Comparison of ENCODE assay signal across 8 mouse cellular contexts in the genomic region with DNA sequence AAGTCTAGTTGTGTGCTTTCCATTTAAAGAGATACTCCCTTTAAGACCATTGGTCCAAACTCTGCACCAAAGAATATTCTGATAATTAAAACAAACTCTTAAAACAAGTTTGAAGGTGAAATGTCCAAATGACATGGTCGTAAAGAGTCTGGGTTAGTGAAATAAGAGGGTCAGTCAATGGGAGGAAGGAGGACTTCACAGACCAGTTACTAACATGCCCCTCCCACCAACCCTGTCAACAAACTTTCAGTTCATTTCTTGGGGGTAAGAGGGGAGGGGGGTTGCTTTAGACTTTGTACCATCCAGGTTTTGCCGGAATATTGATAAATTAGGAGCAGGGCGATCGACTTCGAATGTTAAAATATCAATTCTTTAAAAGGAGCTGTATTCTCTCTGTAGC. TPM values are rescaled to one million over a fixed set of nuclear protein-coding genes. Genes with fewer than 3 reads are reported as not detected.
A peak's percentile ranks its signal among the peaks of the same experiment; 100 is the strongest.
DNase-seq lines count a peak whose midpoint lies in the region; ATAC-seq lines count a peak whose summit lies in the region.

No protein-coding gene starts in this region.

- H3K9me3 ChIP-seq in kidney, embryonic 14.5 days (ENCODE audit: control insufficient read depth, low read length): no peaks in the 10 kb centered on the region
- no peaks in the 10 kb centered on the region for H3K9me3 ChIP-seq in hindbrain, embryonic 10.5 days
- no peaks in the 10 kb centered on the region for H3K9me3 ChIP-seq in midbrain, embryonic 11.5 days (ENCODE audit: control insufficient read depth, low read length)

- H3K4me3 ChIP-seq in kidney, embryonic 14.5 days (ENCODE audit: low read length): peak overlapping the region; percentile 46
- peak overlapping the region; percentile 62 for H3K4me3 ChIP-seq in hindbrain, embryonic 10.5 days
- H3K4me3 ChIP-seq in midbrain, embryonic 11.5 days (ENCODE audit: low read depth, low read length): peak overlapping the region; percentile 35

- H3K4me1 ChIP-seq in kidney, embryonic 14.5 days (ENCODE audit: control insufficient read depth, insufficient read depth, low read length): no peaks in the 10 kb centered on the region
- H3K4me1 ChIP-seq in hindbrain, embryonic 10.5 days (replicated peaks): peaks cover 35% of the 10 kb centered on the region
- peaks cover 7% of the 10 kb centered on the region for H3K4me1 ChIP-seq in midbrain, embryonic 11.5 days (ENCODE audit: control insufficient read depth, insufficient read depth, low read length)

- H3K36me3 ChIP-seq in kidney, embryonic 14.5 days (ENCODE audit: control insufficient read depth, insufficient read depth, low read length): no peaks in the 10 kb centered on the region
- H3K36me3 ChIP-seq in hindbrain, embryonic 10.5 days: no peaks in the 10 kb centered on the region
- H3K36me3 ChIP-seq in midbrain, embryonic 11.5 days (ENCODE audit: control insufficient read depth, insufficient read depth, low read length): no peaks in the 10 kb centered on the region

- peaks cover 2% of the 10 kb centered on the region; the same call in 1 of the 2 replicates for H3K27me3 ChIP-seq in kidney, embryonic 14.5 days (ENCODE audit: control insufficient read depth, insufficient read depth, low read length)
- H3K27me3 ChIP-seq in hindbrain, embryonic 10.5 days (ENCODE audit: insufficient read depth, poor library complexity, severe bottlenecking): peaks cover 29% of the 10 kb centered on the region
- H3K27me3 ChIP-seq in midbrain, embryonic 11.5 days (ENCODE audit: control insufficient read depth, insufficient read depth, low read length): peaks cover 19% of the 10 kb centered on the region

- DNase-seq in kidney, adult 11 months: no peak
- DNase-seq in NIH3T3 (ENCODE audit: low read depth): peak; percentile 32
- DNase-seq in hindbrain, embryonic 10.5 days (ENCODE audit: low spot score): no peak
- DNase-seq in midbrain, embryonic 11.5 days (ENCODE audit: low spot score, missing footprints): no peak
- no peak for DNase-seq in natural killer cell, adult 2 months (ENCODE audit: low spot score in 2 of 2)
- no peak for DNase-seq in spleen, postnatal 36 days (ENCODE audit: low spot score in 2 of 2)

- peak overlapping the region; percentile 90; the same call in 1 of the 2 replicates for H3K27ac ChIP-seq in kidney, embryonic 14.5 days (ENCODE audit: low read depth, low read length)
- H3K27ac ChIP-seq in hindbrain, embryonic 10.5 days: peak overlapping the region; percentile 92
- peak overlapping the region; percentile 40; the same call in 1 of the 2 replicates for H3K27ac ChIP-seq in midbrain, embryonic 11.5 days (ENCODE audit: low read depth, low read length)

- 9% methylated on average over 5 of the region's 5 CpGs for WGBS in kidney, embryonic 14.5 days
- 15% methylated on average over 5 of the region's 5 CpGs for WGBS in hindbrain, embryonic 10.5 days
- WGBS in midbrain, embryonic 11.5 days: 9% methylated on average over 5 of the region's 5 CpGs

- ATAC-seq in kidney, embryonic 14.5 days (ENCODE audit: low FRiP score, low TSS enrichment): no peak
- ATAC-seq in midbrain, embryonic 11.5 days (ENCODE audit: low FRiP score): no peak
- ATAC-seq in inflammation-experienced regulatory T-cells, adult 6 months: no peak

- peak overlapping the region; percentile 68 for H3K4me2 ChIP-seq in kidney, embryonic 14.5 days (replicated peaks; ENCODE audit: low read depth, low read length)
- H3K4me2 ChIP-seq in midbrain, embryonic 11.5 days: peak overlapping the region; percentile 58

- H3K9ac ChIP-seq in kidney, embryonic 14.5 days (ENCODE audit: low read depth, low read length): peak overlapping the region; percentile 55; the same call in 1 of the 2 replicates
- H3K9ac ChIP-seq in midbrain, embryonic 11.5 days (ENCODE audit: low read length): peak overlapping the region; percentile 60

RNA-seq across cellular contexts. Expression of a gene that starts 1.1 kb away (rescaled TPM):
- 25.9 and 32.1 TPM in 2 replicates for polyA plus RNA-seq in kidney, embryonic 14.5 days (2014; fragmentation: Nextera tagmentation; extraction: Ambion mirVana)
- polyA plus RNA-seq in hindbrain, embryonic 10.5 days (2016; fragmentation: Nextera tagmentation; extraction: Ambion mirVana): 10.9 and 17.5 TPM in 2 replicates
- polyA plus RNA-seq in midbrain, embryonic 11.5 days (2014; fragmentation: Nextera tagmentation; extraction: Ambion mirVana): 14.1 and 15.8 TPM in 2 replicates
- polyA plus RNA-seq in inflammation-experienced regulatory T-cells, adult 6 months (2017; shearing (Covaris generic)): 10 to 100 TPM; 11.0 to 19.2 (median 15.7) TPM

RNA-seq across cellular contexts. Expression of a gene that starts 6.5 kb away (rescaled TPM):
- polyA plus RNA-seq in kidney, embryonic 14.5 days (2014; fragmentation: Nextera tagmentation; extraction: Ambion mirVana): 0.35 and 0.71 TPM in 2 replicates
- 12.7 and 18.4 TPM in 2 replicates for polyA plus RNA-seq in hindbrain, embryonic 10.5 days (2016; fragmentation: Nextera tagmentation; extraction: Ambion mirVana)
- polyA plus RNA-seq in midbrain, embryonic 11.5 days (2014; fragmentation: Nextera tagmentation; extraction: Ambion mirVana): 6.5 and 7.7 TPM in 2 replicates
- not detected for polyA plus RNA-seq in inflammation-experienced regulatory T-cells, adult 6 months (2017; shearing (Covaris generic))

Comparison
In these comparisons a context has a peak if more than half of its experiments do, and no peak if none do; other contexts are left out.
1. H3K27ac ChIP-seq: peak in every context shown above with its lines; median percentile 92 in hindbrain, embryonic 10.5 days; 90 in kidney, embryonic 14.5 days; 40 in midbrain, embryonic 11.5 days.